ENCODE assay signal across 19 mouse cellular contexts in the genomic region with DNA sequence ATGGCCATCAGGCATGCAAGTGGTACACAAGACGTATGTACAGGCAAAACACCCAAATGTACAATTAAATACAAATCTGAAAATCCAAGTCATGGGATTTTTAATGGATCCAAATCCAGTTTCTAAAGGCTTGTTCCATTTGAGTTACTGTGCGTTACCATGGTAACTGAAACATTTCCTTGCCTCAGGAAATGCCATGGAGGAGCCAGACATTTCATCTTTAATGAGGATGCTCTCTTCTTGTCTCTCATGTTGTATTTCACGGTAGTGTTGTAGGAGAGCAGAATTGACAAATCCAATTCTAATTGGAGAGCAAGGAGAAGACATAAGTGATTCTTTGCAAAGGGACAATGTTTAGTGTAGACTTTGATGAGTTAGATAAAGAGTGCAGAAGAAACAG. TPM values are rescaled to one million over a fixed set of nuclear protein-coding genes. Genes with fewer than 3 reads are reported as not detected.
"Had no signal": no experiment of that assay in that cellular context is flagged by ENCODE, and none has a peak within 500 bp of the region (broad histone marks: within the 10 kb centered on the region; RNA-seq: fewer than 3 reads in every experiment).

No protein-coding gene starts in this region.

- H3K4me3 ChIP-seq: limb, embryonic 12.5 days; limb, embryonic 15.5 days; neural tube, embryonic 12.5 days; neural tube, embryonic 15.5 days had no signal

- H3K36me3 ChIP-seq: neural tube, embryonic 12.5 days; neural tube, embryonic 15.5 days had no signal

- ATAC-seq: liver, postnatal 0 days; lung, postnatal 0 days had no signal

- H3K27me3 ChIP-seq: limb, embryonic 12.5 days; limb, embryonic 15.5 days; neural tube, embryonic 12.5 days; neural tube, embryonic 15.5 days had no signal

- H3K9ac ChIP-seq: limb, embryonic 12.5 days; limb, embryonic 15.5 days; liver, embryonic 14.5 days; liver, postnatal 0 days; lung, embryonic 14.5 days; neural tube, embryonic 12.5 days; neural tube, embryonic 15.5 days had no signal

- H3K4me2 ChIP-seq: limb, embryonic 12.5 days; limb, embryonic 15.5 days; liver, embryonic 11.5 days; lung, embryonic 14.5 days; neural tube, embryonic 12.5 days; neural tube, embryonic 15.5 days had no signal

- H3K9me3 ChIP-seq: limb, embryonic 12.5 days; limb, embryonic 15.5 days; neural tube, embryonic 12.5 days; neural tube, embryonic 15.5 days had no signal

- DNase-seq: kidney, adult 18-20 months; kidney, postnatal 25 days; left cerebral cortex, postnatal 4 days; liver, postnatal 0 days; lung, embryonic 14.5 days; right cerebral cortex, adult 18-20 months; right cerebral cortex, postnatal 14 days; right cerebral cortex, postnatal 4 days; thymus, postnatal 25 days had no signal

- H3K4me1 ChIP-seq: limb, embryonic 12.5 days; limb, embryonic 15.5 days; neural tube, embryonic 12.5 days; neural tube, embryonic 15.5 days had no signal

- H3K27ac ChIP-seq: kidney, postnatal 0 days; limb, embryonic 12.5 days; limb, embryonic 15.5 days; liver, embryonic 14.5 days; macrophage; neural tube, embryonic 12.5 days; neural tube, embryonic 15.5 days; stomach, postnatal 0 days had no signal

RNA-seq across cellular contexts. Expression of a gene that starts 31.3 kb away (rescaled TPM):
- polyA plus RNA-seq: macrophage had no signal
